Mouse (Mus musculus) MEL (cell line): ENCODE results near the gene Paqr5. TPM values are rescaled to one million over a fixed set of nuclear protein-coding genes. Genes with fewer than 3 reads are reported as not detected.

Experiments
- DNase-seq: peaks from one replicate; pipeline ENCODE4 v3.0.0; 2011; ENCODE audit warnings: low read depth, low spot score
- H3K27ac ChIP-seq: 2 replicates; pipeline ENCODE4 v1.5.1; 2012; ENCODE audit warnings: low read depth, mild to moderate bottlenecking, control low read depth, low read length, moderate library complexity; ENCODE audit not compliant: control insufficient read depth
- H3K27me3 ChIP-seq, 2 experiments: fragments of 150-350 bp in 1 of 2; sonication (generic) in 1 of 2; 2 replicates each; pipeline ENCODE4 v1.6.1; 2012; ENCODE audit warnings: low read length in 2 of 2, mild to moderate bottlenecking in 2 of 2, improper control_type of control experiment in 1 of 2, moderate library complexity in 1 of 2; ENCODE audit not compliant: insufficient read depth in 2 of 2, control insufficient read depth in 1 of 2
- H3K36me3 ChIP-seq, 2 experiments: 2 replicates each; pipeline ENCODE4 v1.6.1; 2012 to 2014; ENCODE audit warnings: low read length in 2 of 2, improper control_type of control experiment in 1 of 2, inconsistent platforms in 1 of 2, mild to moderate bottlenecking in 1 of 2; ENCODE audit not compliant: insufficient read depth in 2 of 2, control insufficient read depth in 1 of 2
- H3K4me1 ChIP-seq, 2 experiments: fragments of 150-350 bp in 1 of 2; sonication (generic) in 1 of 2; 2 replicates each; pipeline ENCODE4 v1.6.1; 2012; ENCODE audit warnings: low read length in 2 of 2, improper control_type of control experiment in 1 of 2, mild to moderate bottlenecking in 1 of 2; ENCODE audit not compliant: insufficient read depth in 2 of 2, control insufficient read depth in 1 of 2
- H3K4me3 ChIP-seq, 2 experiments: fragments of 150-350 bp in 1 of 2; sonication (generic) in 1 of 2; 2 replicates each; pipeline ENCODE4 v1.5.1; 2012; ENCODE audit warnings: low read depth in 2 of 2, low read length in 2 of 2, mild to moderate bottlenecking in 2 of 2, moderate library complexity in 2 of 2, control low read depth in 1 of 2, improper control_type of control experiment in 1 of 2; ENCODE audit not compliant: control insufficient read depth in 1 of 2, insufficient read depth in 1 of 2
- H3K79me2 ChIP-seq: 2 replicates; pipeline ENCODE4 v1.6.1; 2012; ENCODE audit warnings: mild to moderate bottlenecking, low read length, moderate library complexity; ENCODE audit not compliant: control insufficient read depth, poor library complexity, insufficient read depth
- H3K9ac ChIP-seq: 2 replicates; pipeline ENCODE4 v1.6.1; 2012; ENCODE audit warnings: low read depth, mild to moderate bottlenecking, control low read depth, low read length, moderate library complexity; ENCODE audit not compliant: control insufficient read depth, poor library complexity, severe bottlenecking
- H3K9me3 ChIP-seq: fragments of 150-350 bp; sonication (generic); replicated peaks from 2 replicates; pipeline ENCODE4 v1.6.1; 2012; ENCODE audit warnings: mild to moderate bottlenecking, low read length, improper control_type of control experiment, moderate library complexity; ENCODE audit not compliant: insufficient read depth
- CHD2 ChIP-seq: IDR thresholded peaks from 2 replicates; pipeline ENCODE4 v1.6.1; 2011; ENCODE audit warnings: low read length, improper control_type of control experiment
- CTCF ChIP-seq, 3 experiments: IDR thresholded peaks in 2 of 3; conservative IDR thresholded peaks in 1 of 3; 2 replicates each; pipeline ENCODE4 v1.5.1; 2011 to 2012; ENCODE audit warnings: low read length in 3 of 3, low read depth in 2 of 3, mild to moderate bottlenecking in 2 of 3, improper control_type of control experiment in 1 of 3, inconsistent platforms in 1 of 3, mixed read lengths in 1 of 3, moderate library complexity in 1 of 3; ENCODE audit not compliant: control insufficient read depth in 1 of 3, insufficient read depth in 1 of 3, poor library complexity in 1 of 3, severe bottlenecking in 1 of 3
- E2F4 ChIP-seq: IDR thresholded peaks from 2 replicates; pipeline ENCODE4 v1.6.1; 2011; ENCODE audit warnings: low read depth, low read length, improper control_type of control experiment, borderline replicate concordance
- ELF1 ChIP-seq: IDR thresholded peaks from 2 replicates; pipeline ENCODE4 v1.6.1; 2014; ENCODE audit warnings: low read depth, mild to moderate bottlenecking, inconsistent platforms, low read length, improper control_type of control experiment, moderate library complexity
- EP300 ChIP-seq, 2 experiments: IDR thresholded peaks; 2 replicates each; pipeline ENCODE4 v1.6.1; 2011; ENCODE audit warnings: improper control_type of control experiment in 2 of 2, low read length in 2 of 2, low read depth in 1 of 2, mild to moderate bottlenecking in 1 of 2
- ETS1 ChIP-seq: IDR thresholded peaks from 2 replicates; pipeline ENCODE4 v1.6.1; 2012; ENCODE audit warnings: low read depth, mild to moderate bottlenecking, inconsistent platforms, low read length, improper control_type of control experiment, moderate library complexity
- GABPA ChIP-seq: IDR thresholded peaks from 2 replicates; pipeline ENCODE4 v1.6.1; 2012; ENCODE audit warnings: low read depth, mild to moderate bottlenecking, inconsistent platforms, low read length, improper control_type of control experiment, moderate library complexity
- MAFK ChIP-seq: IDR thresholded peaks from 2 replicates; pipeline ENCODE4 v1.6.1; 2011; ENCODE audit warnings: low read depth, mild to moderate bottlenecking, low read length, improper control_type of control experiment, borderline replicate concordance
- MAX ChIP-seq: IDR thresholded peaks from 2 replicates; pipeline ENCODE4 v1.6.1; 2011; ENCODE audit warnings: low read length, improper control_type of control experiment
- MXI1 ChIP-seq: IDR thresholded peaks from 2 replicates; pipeline ENCODE4 v1.6.1; 2011; ENCODE audit warnings: mild to moderate bottlenecking, low read depth, low read length, improper control_type of control experiment
- POLR2A ChIP-seq, 2 experiments: IDR thresholded peaks; 2 replicates each; pipeline ENCODE4 v1.6.1; 2011 to 2012; ENCODE audit warnings: low read length in 2 of 2, mild to moderate bottlenecking in 2 of 2, control low read depth in 1 of 2, improper control_type of control experiment in 1 of 2, low read depth in 1 of 2, moderate library complexity in 1 of 2; ENCODE audit not compliant: control insufficient read depth in 1 of 2, insufficient read depth in 1 of 2, poor library complexity in 1 of 2
- POLR2AphosphoS5 ChIP-seq: IDR thresholded peaks from 2 replicates; pipeline ENCODE4 v1.6.1; 2012; ENCODE audit warnings: low read depth, borderline replicate concordance, mild to moderate bottlenecking, inconsistent platforms, low read length, moderate library complexity, mixed read lengths
- RCOR1 ChIP-seq: IDR thresholded peaks from 2 replicates; pipeline ENCODE4 v1.6.1; 2012; ENCODE audit warnings: low read depth, mild to moderate bottlenecking, inconsistent platforms, low read length, improper control_type of control experiment
- SIN3A ChIP-seq: IDR thresholded peaks from 2 replicates; pipeline ENCODE4 v1.6.1; 2012; ENCODE audit warnings: low read length, improper control_type of control experiment, inconsistent platforms
- TAL1 ChIP-seq: IDR thresholded peaks from 2 replicates; pipeline ENCODE4 v1.6.1; 2012; ENCODE audit warnings: mild to moderate bottlenecking, inconsistent platforms, low read length, moderate library complexity, mixed read lengths
- TBP ChIP-seq: IDR thresholded peaks from 2 replicates; pipeline ENCODE4 v1.8.0; 2011; ENCODE audit warnings: low read depth, low read length, improper control_type of control experiment
- TCF12 ChIP-seq: IDR thresholded peaks from 2 replicates; pipeline ENCODE4 v1.6.1; 2014; ENCODE audit warnings: low read depth, mild to moderate bottlenecking, inconsistent platforms, low read length, improper control_type of control experiment, moderate library complexity
- UBTF ChIP-seq: IDR thresholded peaks from 2 replicates; pipeline ENCODE4 v1.6.1; 2012; ENCODE audit warnings: low read depth, mild to moderate bottlenecking, inconsistent platforms, low read length, improper control_type of control experiment, moderate library complexity, borderline replicate concordance; ENCODE audit not compliant: insufficient read depth
- USF2 ChIP-seq, 2 experiments: IDR thresholded peaks; 2 replicates each; pipeline ENCODE4 v1.6.1; 2011 to 2012; ENCODE audit warnings: improper control_type of control experiment in 2 of 2, low read length in 2 of 2, borderline replicate concordance in 1 of 2, inconsistent platforms in 1 of 2, low read depth in 1 of 2, mild to moderate bottlenecking in 1 of 2; ENCODE audit not compliant: insufficient read depth in 1 of 2
- ZMIZ1 ChIP-seq: IDR thresholded peaks from 2 replicates; pipeline ENCODE4 v1.6.1; 2012; ENCODE audit warnings: low read depth, mild to moderate bottlenecking, inconsistent platforms, low read length, improper control_type of control experiment, moderate library complexity
- ZNF384 ChIP-seq: IDR thresholded peaks from 2 replicates; pipeline ENCODE4 v1.6.1; 2012; ENCODE audit warnings: low read depth, mild to moderate bottlenecking, inconsistent platforms, low read length, improper control_type of control experiment
- polyA plus RNA-seq, 2 experiments: library from polyadenylated mRNA; stranded (reverse) in 1 of 2; unstranded in 1 of 2; fragments of >175 nt in 1 of 2; fragments of >200 nt in 1 of 2; gene quantifications; 2 replicates each; pipeline versions ENCODE4 v1.2.1 to v1.2.4; 2012; ENCODE audit warnings: low replicate concordance in 2 of 2, low read depth in 1 of 2; ENCODE audit not compliant: insufficient read length in 2 of 2, insufficient read depth in 1 of 2, missing spikeins in 1 of 2
- total RNA-seq: library from RNA; depleted of rRNA; stranded (reverse); fragments of 300-350 nt; gene quantifications from 2 replicates; pipeline ENCODE4 v1.2.3, GENCODE M21; 2012

Paqr5 gene
- total and polyA plus RNA-seq, 3 experiments = 0.04 TPM; not detected in 2

DNA sequence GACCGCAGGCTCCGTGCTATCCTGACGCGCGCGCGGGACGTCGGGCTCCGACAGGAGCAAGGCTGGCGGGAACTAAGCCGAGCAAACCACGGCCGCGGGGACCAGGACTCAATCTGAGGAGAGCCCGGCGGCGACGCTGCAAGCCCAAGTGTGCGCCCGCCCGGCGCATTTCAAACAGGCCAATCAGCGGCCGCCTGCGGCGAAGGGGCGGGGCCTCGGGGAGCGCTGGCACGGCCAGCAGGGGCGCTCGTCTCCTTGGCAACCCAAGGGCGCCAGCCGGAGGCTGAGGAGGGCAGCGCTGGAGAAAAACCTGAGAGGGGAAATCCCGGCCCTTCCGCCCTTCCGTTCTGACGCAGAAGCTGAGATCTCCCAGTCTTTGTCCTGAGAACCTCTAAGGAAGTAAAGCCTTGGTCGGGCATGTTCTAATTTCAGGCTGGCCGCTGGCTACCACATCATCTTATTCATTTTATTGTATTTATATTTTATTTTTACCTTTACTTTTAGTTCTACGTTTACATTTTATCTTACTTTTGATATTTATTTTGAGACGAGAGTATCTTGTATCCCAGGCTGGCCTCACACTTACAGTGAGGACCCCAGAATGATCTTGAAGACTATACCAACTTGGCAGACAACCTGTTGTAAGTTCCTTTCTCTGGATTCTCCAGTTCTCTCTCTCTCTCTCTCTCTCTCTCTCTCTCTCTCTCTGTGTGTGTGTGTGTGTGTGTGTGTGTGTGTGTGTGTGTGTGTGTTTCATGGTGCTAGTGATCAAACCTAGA lies 79.8 kb downstream of the Paqr5 start, which contains the start of gene Kif23 (continued):
- peak; percentile 80 for TF ChIP-seq ZMIZ1
- TF ChIP-seq MAFK = no peak
- peak; percentile 82 to 91 for TF ChIP-seq POLR2A (IDR thresholded peaks at IDR 0.05; ENCODE audit: control insufficient read depth in 1 of 2, insufficient read depth in 1 of 2, low read depth in 1 of 2, low read length in 2 of 2, poor library complexity in 1 of 2)
- TF ChIP-seq TCF12 = peak; percentile 52
- TF ChIP-seq ELF1 = peak; percentile 60; the same call in 1 of the 2 replicates
- peak; percentile 20 to 92 (median 78); a peak in 5 of 6 replicates for TF ChIP-seq CTCF (IDR thresholded peaks at IDR 0.05 in 2 of 3, conservative IDR thresholded peaks at IDR 0.05 in 1 of 3; ENCODE audit: control insufficient read depth in 1 of 3, insufficient read depth in 1 of 3, low read depth in 2 of 3, low read length in 3 of 3, poor library complexity in 1 of 3, severe bottlenecking in 1 of 3)
- TF ChIP-seq E2F4 = peak; percentile 76
- TF ChIP-seq ZNF384 = no peak; the same call in 1 of the 2 replicates

DNA sequence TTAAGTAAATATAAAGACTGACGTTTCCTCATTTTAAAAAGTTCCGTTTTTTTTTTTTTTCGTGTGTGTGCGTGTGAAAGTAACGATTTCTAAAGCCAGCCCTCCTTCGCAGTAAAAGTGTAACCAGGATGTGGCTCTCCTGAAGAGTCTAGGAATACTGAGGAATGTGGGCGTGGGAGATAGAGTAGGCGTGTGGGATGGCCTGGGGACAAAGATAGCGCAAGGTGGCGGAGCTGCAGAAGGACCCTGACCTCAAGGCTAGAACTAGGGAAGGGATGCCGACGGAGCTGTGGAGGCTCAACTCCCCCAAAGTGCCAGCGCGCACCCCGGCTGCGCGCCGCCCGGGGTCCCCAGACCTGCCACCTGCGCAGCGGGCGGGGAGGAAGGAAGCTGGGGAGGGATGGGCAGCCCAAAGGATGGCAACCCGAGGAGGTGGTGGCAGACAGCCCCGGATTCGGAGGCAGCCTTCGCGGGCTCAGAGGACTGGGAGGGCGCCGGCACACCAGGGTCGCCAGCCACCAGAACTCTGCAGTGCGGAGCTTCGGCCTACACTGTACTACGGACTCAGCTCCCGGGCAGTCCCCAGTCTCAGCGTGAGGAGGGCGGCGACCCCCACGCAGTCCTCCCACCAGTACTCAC lies 80.6 kb downstream of the Paqr5 start:
- no peaks in the 10 kb centered on the region for H3K9me3 ChIP-seq
- no peaks in the 10 kb centered on the region for H3K27me3 ChIP-seq
- peaks cover 5 to 36% of the 10 kb centered on the region in 2 experiments for H3K36me3 ChIP-seq
- H3K4me3 ChIP-seq = peak overlapping the region; percentile 72 to 95
- H3K27ac ChIP-seq = peak overlapping the region; percentile 56
- TF ChIP-seq EP300 (IDR thresholded peaks at IDR 0.05; ENCODE audit: low read depth in 1 of 2, low read length in 2 of 2) (0 out of 4 replicates have a peak, but pooled peaks of 1 of the 2 experiments have one; percentile 35), USF2 (IDR thresholded peaks at IDR 0.05; ENCODE audit: borderline replicate concordance in 1 of 2, insufficient read depth in 1 of 2, low read depth in 1 of 2, low read length in 2 of 2) (no peak), MAX (no peak), CHD2 (no peak), GABPA (no peak), TCF12 (peak; percentile 23; the same call in 1 of the 2 replicates), RCOR1 (0 out of 2 replicates have a peak, but pooled peaks have one; percentile 21), TAL1 (peak; percentile 55), TBP (0 out of 2 replicates have a peak, but pooled peaks have one; percentile 33), UBTF (no peak), ZMIZ1 (no peak), MXI1 (0 out of 2 replicates have a peak, but pooled peaks have one; percentile 46), ETS1 (peak; percentile 41; the same call in 1 of the 2 replicates), SIN3A (peak; percentile 69; the same call in 1 of the 2 replicates), POLR2AphosphoS5 (no peak), ZNF384 (peak; percentile 95)
- H3K9ac ChIP-seq = peak overlapping the region; percentile 75
- H3K79me2 ChIP-seq = peaks cover 14% of the 10 kb centered on the region
- peaks cover 7 to 19% of the 10 kb centered on the region in 2 experiments for H3K4me1 ChIP-seq
- DNase-seq = peak; percentile 74
